Mouse (Mus musculus) embryo, embryonic 10.5 days (tissue): ENCODE results near the gene Zfp276.
"Not testable (repeated sequence)": the region's sequence is repeated elsewhere in the genome, so short reads cannot be mapped to it uniquely, and the experiment has no call there.

Experiments
- DNase-seq: peaks from one replicate; pipeline ENCODE4 v3.0.0-alpha.2; 2015; ENCODE audit warnings: low spot score

The Zfp276 gene

GRCm38 (mm10) chr8:123254099-123254885, at the start of gene Zfp276, which contains the start of gene Vps9d1:
Gene Zfp276 (plus strand): TSS chr8:123254195.
Gene Vps9d1 (minus strand): TSS chr8:123254348.
- peak; percentile 83 for DNase-seq

GRCm38 (mm10) chr8:123211876-123212275, 42.1 kb upstream of the Zfp276 start:
- DNase-seq: no peak

- DNase-seq: peak; percentile 97
Observed at GRCm38 (mm10) chr8:123212321-123213117, 41.5 kb upstream of the Zfp276 start, which contains the start of the genes Chmp1a and Spata33. Gene Chmp1a (minus strand): TSS chr8:123212763. Gene Spata33 (plus strand): TSS chr8:123212832.

- no peak for DNase-seq
Observed at GRCm38 (mm10) chr8:123213118-123213772, 40.8 kb upstream of the Zfp276 start.

- DNase-seq: no peak
Observed at GRCm38 (mm10) chr8:123215430-123215829, 38.6 kb upstream of the Zfp276 start.

- no peak for DNase-seq
Observed at GRCm38 (mm10) chr8:123220917-123221316, 33.1 kb upstream of the Zfp276 start.

GRCm38 (mm10) chr8:123224278-123225266, 29.4 kb upstream of the Zfp276 start, which contains the start of gene Cdk10:
Gene Cdk10 (plus strand): TSS chr8:123224842.
- DNase-seq: peak; percentile 96

GRCm38 (mm10) chr8:123228416-123228815, 25.6 kb upstream of the Zfp276 start:
- DNase-seq: no peak

GRCm38 (mm10) chr8:123230326-123230725, 23.7 kb upstream of the Zfp276 start:
- DNase-seq: not testable (repeated sequence)

GRCm38 (mm10) chr8:123231742-123232141, 22.3 kb upstream of the Zfp276 start:
- DNase-seq: no peak

GRCm38 (mm10) chr8:123232553-123232952, 21.4 kb upstream of the Zfp276 start:
- DNase-seq: no peak

- DNase-seq: no peak
Observed at GRCm38 (mm10) chr8:123233300-123233699, 20.7 kb upstream of the Zfp276 start.

GRCm38 (mm10) chr8:123233760-123234159, 20.2 kb upstream of the Zfp276 start:
- no peak for DNase-seq

GRCm38 (mm10) chr8:123234918-123235519, 19.0 kb upstream of the Zfp276 start:
- no peak for DNase-seq

GRCm38 (mm10) chr8:123235520-123236497, 18.2 kb upstream of the Zfp276 start, which contains the start of gene Spata2l:
Gene Spata2l (minus strand): TSS chr8:123236233.
- peak; percentile 91 for DNase-seq

GRCm38 (mm10) chr8:123239398-123239797, 14.6 kb upstream of the Zfp276 start:
- DNase-seq: no peak

GRCm38 (mm10) chr8:123242107-123242923, 11.7 kb upstream of the Zfp276 start:
- no peak for DNase-seq

GRCm38 (mm10) chr8:123243053-123243452, 10.9 kb upstream of the Zfp276 start:
- DNase-seq: no peak
